Mouse (Mus musculus): ENCODE results near the gene Lrch3.
"Not testable (repeated sequence)": the region's sequence is repeated elsewhere in the genome, so short reads cannot be mapped to it uniquely, and the experiment has no call there.

Gene Lrch3

GRCm38 (mm10) chr16:32913937-32914881 lies at the start of gene Lrch3:
Gene Lrch3 (plus strand): TSS chr16:32914100.
- peak; percentile 90 for DNase-seq (ENCODE audit: low spot score)

DNA sequence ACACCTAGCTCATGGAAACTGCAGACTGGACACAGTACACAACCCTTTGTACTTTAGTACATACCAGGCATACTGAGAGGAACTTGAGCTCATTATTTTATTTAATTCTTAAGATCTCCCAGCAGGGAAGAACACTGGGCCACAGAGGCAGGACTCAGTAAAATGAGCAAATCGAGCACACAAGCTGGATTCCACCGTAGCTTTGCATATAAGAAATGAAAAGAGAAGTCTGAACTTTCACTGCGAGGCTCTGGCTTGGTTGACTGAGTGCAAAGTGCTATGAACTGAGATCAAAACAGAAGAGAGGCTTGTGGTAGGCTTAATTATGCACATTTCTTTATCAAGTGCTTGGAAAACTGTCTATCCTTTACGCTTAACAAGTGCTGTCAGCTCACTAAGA lies 48.5 kb upstream of the Lrch3 start:
- DNase-seq (ENCODE audit: low spot score), result no peak

- no peak for DNase-seq (ENCODE audit: low spot score)
Measured at GRCm38 (mm10) chr16:32866713-32867112, 47.2 kb upstream of the Lrch3 start.

DNA sequence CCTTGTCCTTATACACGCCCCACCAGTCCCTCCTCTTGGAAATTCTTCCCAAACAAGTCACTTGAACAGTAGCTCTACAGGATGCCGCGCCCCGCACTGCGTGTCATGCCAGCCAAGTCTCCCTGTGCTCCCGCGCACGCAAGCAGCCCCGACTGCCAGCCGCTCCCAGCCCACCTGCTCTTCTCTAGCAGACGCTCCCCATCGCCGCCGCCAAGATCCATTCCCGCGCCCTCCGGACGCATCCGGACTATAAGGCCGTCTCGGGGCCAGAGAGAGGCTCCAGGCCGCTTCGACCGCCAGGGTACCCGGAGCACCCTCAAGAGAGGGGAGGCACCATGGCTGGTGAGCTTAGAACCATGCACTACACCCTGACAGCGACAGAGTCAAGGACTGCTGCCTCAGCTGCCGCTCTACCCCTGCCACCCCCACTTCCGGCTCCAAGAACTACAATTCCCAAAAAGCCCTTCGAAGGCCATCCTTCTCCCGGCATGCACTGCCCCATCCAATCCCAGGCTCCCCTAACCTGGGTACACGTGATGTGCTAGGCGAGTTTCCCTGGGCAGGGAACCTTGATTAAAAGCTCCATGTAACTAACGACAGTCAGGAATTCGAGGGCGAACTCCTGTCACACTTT lies 45.9 kb upstream of the Lrch3 start:
- peak; percentile 95 for DNase-seq (ENCODE audit: low spot score)

DNA sequence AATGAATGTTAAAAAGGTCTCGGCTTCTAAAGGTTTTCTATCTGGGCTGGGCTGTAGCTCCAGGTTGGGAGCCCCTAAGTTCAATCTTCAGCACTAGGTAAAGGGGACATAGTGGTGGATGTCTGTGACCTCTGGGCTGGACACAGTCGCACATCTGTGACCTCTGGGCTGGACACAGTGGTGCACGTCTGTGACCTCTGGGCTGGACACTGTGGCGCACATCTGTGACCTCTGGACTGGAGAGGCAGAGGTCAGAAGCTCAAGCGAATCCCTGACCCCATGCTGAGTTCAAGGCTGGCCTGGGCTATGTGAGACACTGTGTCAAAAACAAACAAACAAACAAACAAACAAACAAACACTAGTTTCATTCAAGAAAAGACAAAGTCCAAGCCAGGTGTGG lies 43.7 kb upstream of the Lrch3 start:
- DNase-seq (ENCODE audit: low spot score), result no peak

DNA sequence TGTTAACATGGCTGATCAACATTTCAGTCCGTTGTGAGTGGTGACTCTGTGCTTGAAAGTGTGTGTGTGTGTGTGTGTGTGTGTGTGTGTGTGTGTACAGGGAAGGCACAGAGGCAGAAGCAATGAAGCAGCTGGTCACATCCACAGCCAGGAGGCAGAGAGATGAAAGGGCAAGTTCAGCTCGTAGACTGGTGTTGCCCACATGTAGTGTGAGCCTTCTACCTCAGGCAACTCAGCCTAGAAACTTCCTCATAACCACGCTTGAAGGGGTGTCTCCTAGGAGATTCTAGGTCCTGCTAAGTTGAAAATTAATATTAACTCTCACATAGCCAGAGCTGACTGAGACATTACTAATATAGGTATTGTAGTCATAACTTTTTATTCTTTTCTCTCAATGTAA lies 40.5 kb upstream of the Lrch3 start:
- no peak for DNase-seq (ENCODE audit: low spot score)

GRCm38 (mm10) chr16:32875281-32875680 lies 38.6 kb upstream of the Lrch3 start:
- DNase-seq (ENCODE audit: low spot score), result not testable (repeated sequence)

GRCm38 (mm10) chr16:32875847-32876246 lies 38.1 kb upstream of the Lrch3 start:
- no peak for DNase-seq (ENCODE audit: low spot score)

- no peak for DNase-seq (ENCODE audit: low spot score)
Measured at GRCm38 (mm10) chr16:32876831-32877230, 37.1 kb upstream of the Lrch3 start.

GRCm38 (mm10) chr16:32877343-32878156 lies 36.4 kb upstream of the Lrch3 start, which contains the start of the genes Fyttd1 and Rubcn:
Gene Fyttd1 (plus strand): TSS chr16:32877500.
Gene Rubcn (minus strand): TSS chr16:32877766.
- DNase-seq (ENCODE audit: low spot score), result peak; percentile 97

- peak; percentile 42 for DNase-seq (ENCODE audit: low spot score)
Measured at GRCm38 (mm10) chr16:32878157-32878598, 35.7 kb upstream of the Lrch3 start.

DNA sequence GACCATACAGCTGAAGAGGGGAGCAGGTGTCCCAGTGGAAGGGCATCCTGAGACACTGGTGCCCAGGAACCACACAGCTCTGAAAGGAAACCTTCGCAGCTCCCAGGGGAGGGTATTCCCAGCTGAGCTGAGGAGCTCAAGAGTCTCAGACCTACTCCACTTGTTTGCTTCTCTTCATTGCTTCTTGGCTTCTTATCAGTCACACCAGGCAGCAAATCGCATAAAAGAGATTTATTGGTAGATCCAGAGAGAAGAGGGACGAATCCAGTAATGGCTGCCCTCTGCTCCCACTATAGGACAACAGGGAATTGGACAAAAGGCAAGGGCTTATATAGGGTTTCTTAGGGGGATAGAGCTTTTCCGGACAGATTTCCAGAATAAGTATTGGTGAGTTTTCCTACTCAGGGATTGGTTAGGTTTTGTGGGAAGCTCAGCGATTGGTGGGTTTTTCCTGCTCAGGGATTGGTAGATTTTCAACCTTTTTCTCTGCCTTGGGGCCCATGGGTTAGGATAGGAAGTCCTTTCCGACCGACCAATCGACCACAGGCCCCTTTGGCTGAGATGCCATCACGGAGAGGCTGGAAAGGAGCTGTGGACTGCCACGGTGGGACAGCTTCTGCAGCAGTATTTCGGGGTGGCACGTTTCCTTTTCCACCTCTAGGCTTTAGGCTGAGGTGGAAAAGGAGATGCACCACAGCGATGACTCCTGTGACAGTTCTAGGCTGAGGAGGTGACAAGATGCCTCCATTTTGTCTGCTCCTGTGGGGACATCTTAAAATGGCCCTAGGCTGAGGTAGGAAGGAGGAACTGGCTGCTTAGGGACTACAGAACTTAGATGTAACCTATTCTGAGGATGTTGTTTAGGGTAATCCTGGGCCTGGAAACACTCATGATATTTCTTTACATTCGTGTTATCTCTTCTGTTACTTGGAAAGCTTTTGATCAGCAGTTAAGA lies 34.7 kb upstream of the Lrch3 start:
- DNase-seq (ENCODE audit: low spot score), result no peak

GRCm38 (mm10) chr16:32881538-32881937 lies 32.4 kb upstream of the Lrch3 start:
- DNase-seq (ENCODE audit: low spot score), result no peak

DNA sequence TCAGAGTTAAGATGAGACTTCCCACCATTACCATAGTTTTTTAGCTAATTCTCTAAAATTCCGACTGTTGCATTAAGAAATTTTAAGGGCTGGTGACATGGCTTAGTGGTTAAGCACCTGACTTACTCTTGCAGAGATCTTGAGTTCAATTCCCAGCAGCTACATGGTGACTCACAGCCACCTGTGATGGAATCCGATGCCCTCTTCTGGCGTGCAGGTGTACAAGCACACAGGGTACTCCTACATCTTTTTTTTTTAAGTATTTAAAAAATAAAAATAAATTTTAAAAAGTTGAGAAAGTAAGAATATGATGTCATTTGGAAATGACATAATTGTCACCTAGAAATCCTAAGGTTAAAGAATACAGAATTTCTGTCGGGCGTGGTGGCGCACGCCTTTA lies 25.9 kb upstream of the Lrch3 start:
- peak; percentile 11 for DNase-seq (ENCODE audit: low spot score)

- no peak for DNase-seq (ENCODE audit: low spot score)
Measured at GRCm38 (mm10) chr16:32889881-32890280, 24.0 kb upstream of the Lrch3 start.

GRCm38 (mm10) chr16:32896126-32896525 lies 17.8 kb upstream of the Lrch3 start:
- DNase-seq (ENCODE audit: low spot score), result no peak

DNA sequence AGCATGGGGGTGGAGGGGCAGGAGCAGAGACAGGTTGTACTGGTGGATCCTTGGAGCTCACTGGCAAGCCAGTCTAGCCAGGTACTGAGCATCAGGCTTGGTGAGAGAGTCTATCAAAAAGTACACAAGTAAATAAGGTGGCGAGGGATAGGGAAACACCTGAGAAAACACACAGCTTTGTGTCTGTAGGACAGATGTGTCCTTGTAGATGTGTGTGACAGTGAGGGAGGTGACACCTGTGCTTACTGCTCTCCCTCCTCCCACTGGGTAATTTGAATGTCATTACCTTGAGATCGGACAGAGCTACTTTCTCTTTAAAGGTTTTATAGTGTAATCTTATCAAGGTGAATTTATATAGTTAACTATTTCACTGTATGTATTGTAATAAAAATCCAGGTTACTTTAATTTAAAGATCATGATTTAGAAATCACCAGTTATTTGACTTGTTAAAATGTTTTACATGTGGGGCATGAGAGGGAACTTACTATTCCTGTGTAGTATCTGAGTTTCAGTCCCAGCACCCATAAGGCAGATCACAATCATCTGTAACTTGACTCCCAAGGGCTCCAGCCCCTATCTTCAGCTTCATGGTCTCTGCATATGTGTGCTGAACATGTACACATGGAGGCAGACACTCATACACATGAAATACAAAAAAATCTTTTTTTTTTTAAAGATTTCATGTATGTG lies 12.4 kb upstream of the Lrch3 start:
- DNase-seq (ENCODE audit: low spot score), result no peak

DNA sequence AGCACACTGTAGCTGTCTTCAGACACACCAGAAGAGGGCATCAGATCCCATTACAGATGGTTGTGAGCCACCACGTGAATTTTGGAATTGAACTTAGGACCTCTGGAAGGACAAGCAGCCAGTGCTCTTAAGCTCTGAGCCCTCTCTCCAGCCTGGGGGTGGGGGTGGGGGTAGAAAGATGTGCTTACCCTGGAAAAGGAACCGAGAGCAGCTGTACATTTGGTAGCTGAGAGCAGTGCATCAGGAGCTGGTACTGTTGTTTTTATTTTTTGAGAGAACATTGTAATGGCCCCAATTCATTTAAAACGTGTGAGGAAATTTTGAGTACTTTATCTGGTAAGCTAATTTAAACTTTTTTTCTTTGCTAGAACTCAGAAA lies 11.9 kb upstream of the Lrch3 start:
- no peak for DNase-seq (ENCODE audit: low spot score)

- no peak for DNase-seq (ENCODE audit: low spot score)
Measured at GRCm38 (mm10) chr16:32906186-32906585, 7.7 kb upstream of the Lrch3 start.

DNA sequence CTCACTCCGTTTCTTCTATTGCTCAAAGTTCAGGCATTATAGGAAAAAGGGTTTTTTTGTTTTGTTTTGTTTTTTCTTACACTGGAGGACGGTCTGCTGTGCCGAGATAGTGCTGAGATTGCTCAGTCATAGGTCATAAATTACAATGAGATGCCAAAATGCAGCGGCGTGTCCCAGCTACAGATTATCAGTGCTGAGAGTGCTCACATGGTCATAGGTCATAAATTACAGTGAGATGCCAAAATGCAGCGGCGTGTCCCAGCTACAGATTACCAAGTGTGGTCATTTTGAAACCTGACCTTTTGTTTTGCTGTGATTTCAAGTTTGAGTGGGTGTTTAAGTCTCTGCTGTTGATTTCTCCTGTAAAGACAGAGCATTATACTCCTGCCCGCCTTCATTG lies 7.2 kb upstream of the Lrch3 start:
- DNase-seq (ENCODE audit: low spot score), result no peak

- DNase-seq (ENCODE audit: low spot score), result no peak
Measured at GRCm38 (mm10) chr16:32913212-32913611, 688 bp upstream of the Lrch3 start.
